Mouse (Mus musculus) urinary bladder, postnatal 36 days (tissue): Measurements from ENCODE around the gene Dlg2.

Source experiments
- DNase-seq, 2 experiments: peaks; one replicate each; pipeline ENCODE4 v3.0.0; 2022; ENCODE audit warnings: low spot score in 2 of 2, mixed read lengths in 1 of 2

The Dlg2 gene

DNA sequence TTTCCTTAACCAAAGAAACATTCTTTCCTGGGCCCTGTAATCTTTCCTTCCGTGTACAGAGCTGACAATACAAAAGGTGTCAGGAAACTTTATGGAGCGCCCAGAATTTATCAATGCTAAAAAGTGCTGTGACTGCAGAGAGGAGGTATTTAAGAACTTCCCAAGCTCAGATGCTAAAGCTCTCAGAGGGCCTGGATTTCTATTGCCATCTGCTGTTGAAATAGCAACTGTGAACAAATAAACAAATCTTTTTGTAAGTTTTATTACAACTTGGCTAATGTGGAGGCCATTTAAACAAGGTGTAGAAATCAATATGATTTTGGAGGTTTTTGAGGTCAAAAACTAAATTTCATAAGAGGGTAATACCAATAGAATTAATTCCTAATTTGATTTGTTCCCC is 1570.8 kb downstream of the Dlg2 start:
- no peak for DNase-seq

DNA sequence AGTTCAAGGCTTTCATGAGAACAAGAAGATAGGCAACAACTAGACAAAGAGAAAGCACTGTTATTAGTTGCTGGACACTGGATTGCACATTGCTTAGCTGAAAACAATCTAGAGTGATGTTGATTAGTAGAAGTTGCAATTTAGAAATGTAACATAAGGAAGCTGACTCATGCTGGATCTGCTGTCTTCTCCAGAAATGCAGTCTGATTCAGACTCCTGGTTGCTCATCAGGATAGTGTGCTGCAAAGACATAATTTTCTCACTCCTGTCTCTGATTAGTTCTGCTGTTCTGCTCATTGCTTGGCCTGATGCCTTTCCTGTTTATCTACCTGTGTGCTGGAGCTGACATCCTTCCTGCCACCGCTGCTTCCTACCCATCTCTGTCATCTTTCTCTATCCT is 1572.4 kb downstream of the Dlg2 start:
- DNase-seq: no peak

DNA sequence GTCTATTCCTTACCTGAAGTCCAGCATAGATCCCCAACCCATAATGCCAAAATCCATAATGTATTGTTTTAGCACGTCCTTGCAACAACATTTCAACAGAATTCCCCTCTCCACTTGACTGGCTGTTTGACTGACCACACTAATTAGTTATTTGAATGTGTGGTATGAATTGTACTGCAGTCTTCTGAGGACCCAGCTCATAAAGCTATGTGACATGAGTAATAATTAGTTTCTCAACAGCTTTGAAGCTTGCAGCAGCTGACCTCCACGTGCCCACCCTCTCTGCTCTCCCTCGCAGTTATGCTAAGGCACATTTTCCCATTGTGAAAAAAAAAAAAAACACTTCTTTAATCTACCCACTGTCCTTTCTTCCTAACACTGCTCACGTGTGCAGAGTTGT is 1590.4 kb downstream of the Dlg2 start:
- DNase-seq: no peak

DNA sequence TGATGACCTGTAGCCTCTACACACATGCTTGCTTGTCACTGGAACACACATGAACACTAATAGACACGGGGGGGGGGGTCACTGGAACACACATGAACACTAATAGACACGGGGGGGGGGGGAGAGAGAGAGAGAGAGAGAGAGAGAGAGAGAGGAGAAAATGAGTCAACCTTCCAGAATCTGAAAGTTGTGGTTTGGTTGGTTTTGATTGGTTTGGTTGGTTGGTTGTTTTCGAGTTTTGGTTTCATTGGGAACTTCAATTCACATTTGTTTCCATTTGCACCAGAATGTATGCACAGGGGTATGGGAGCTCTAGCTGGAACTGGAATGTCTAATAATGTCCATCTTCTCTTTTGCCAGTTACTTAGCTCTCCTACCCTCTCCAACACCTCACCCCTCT is 1611.0 kb downstream of the Dlg2 start:
- DNase-seq: no peak

GRCm38 (mm10) chr7:92093860-92094259 is 1617.4 kb downstream of the Dlg2 start:
- DNase-seq: peak; percentile 16 to 33

- no peak for DNase-seq
These were observed 1618.7 kb downstream of the Dlg2 start for GRCm38 (mm10) chr7:92095198-92095597.

- no peak for DNase-seq
These were observed 1624.4 kb downstream of the Dlg2 start for GRCm38 (mm10) chr7:92100847-92101246.

DNA sequence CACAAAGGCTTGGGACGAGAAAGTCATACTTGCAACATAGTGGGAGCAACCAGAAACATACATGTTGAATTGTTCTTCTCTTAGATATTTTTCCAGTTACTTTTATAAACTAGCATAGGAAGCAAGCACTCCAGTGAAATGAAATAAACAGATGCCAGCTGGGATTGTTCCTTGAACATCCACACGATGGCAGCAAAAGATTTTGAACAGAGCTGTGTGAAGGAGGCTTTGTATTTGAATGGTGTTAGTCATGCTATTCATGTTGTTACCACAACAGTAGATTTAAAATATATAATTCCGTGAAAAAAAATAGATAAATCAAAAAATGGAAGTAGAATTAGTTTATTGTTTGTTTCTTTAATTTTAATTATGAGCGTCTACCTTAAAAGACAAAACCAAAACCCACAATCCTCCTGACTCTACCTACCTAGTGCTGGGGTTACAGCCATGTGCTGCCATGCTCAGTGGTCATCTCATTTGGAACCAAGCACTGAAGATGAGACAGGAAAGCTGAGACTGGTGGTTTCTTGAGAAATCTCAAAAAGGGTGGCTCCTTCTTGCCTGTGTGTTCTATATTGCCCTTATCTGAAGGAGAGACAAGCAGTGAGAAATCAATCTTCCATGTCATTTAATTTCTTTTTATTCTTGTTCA is 1626.5 kb downstream of the Dlg2 start:
- DNase-seq: peak; percentile 24 to 33

- DNase-seq: no peak
These were observed 1629.0 kb downstream of the Dlg2 start for GRCm38 (mm10) chr7:92105477-92105876.

DNA sequence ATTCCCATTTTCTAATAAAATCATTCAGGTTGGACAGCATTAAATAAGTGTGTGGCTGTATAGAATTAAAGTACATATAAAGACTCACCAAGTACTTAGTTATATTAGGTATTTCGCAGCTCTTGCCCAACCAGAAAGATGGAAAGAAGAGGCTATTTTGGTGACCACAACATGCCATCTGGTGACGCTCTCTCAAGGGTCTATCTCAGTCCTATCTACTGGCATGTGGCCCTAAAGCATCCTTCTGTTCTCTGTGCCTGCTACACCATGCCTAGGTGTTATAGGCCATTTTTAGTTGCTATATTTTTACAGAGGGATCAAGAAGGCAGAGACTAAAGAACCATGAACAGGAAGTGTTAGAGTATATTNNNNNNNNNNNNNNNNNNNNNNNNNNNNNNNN is 1629.5 kb downstream of the Dlg2 start:
- no peak for DNase-seq

DNA sequence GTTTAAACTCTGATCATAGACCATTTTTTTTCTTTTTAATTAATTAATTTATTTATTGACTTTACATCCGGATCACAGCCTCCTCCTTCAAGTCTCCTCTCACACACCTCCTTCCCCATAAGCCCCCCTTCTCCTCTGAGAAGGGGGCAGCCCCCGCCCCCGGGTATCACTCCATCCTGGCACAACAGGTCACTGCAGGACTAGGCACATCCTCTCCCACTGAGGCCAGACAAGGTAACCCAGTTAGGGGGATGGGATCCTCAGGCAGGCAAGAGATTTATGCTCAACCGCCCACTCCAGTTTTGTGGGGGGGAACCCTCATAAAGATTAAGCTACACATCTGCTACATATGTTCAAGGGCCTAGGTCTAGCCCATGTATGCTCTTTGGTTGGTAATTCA is 1636.6 kb downstream of the Dlg2 start:
- no peak for DNase-seq

DNA sequence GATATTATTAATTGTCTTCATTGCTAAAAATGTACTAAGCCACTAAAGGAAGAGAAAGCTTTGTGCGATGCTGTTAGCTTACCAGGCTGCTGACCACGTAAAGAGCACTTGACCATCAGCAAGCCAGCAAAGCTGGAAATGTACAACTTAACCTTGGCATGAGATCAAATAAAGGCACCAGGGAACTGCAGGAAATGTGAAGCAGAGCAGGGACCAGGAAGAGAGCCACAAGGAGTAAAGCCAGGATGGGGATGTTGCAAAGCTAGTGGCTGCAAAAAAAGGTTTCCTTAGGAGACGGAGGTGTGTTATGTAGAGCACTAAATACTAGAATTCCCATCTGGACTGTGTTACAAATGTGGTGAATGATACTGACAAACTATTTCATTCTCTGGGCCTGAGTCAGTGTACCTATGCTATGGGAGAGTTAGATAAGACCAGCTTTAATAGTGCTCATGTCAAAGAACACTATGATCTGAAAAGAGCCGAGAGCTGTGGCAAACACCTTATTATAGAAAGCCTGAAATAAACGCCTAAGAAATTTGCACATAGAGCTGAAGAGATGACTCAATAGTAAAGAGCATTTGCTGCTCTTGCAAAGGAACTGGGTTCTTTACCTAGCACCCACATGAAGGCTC is 1638.9 kb downstream of the Dlg2 start:
- DNase-seq: no peak

DNA sequence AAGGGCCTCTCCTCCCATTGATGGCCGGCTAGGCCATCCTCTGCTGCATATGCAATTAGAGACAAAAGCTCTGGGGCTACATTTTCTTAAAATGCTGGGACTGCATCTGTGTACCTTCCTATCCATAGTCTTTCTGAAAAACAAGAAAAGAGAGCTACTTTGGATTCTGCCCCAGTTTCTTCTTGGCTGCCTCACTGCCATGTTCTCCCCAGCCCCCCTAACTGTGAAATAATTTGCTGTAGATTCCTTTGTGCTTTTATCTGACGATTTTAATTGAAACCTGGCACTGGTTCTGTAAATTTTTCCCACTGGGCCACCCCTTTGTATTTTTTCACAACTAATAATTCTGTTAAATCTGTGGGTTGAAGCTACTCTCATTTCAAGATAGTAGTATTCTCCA is 1646.8 kb downstream of the Dlg2 start:
- DNase-seq: no peak

DNA sequence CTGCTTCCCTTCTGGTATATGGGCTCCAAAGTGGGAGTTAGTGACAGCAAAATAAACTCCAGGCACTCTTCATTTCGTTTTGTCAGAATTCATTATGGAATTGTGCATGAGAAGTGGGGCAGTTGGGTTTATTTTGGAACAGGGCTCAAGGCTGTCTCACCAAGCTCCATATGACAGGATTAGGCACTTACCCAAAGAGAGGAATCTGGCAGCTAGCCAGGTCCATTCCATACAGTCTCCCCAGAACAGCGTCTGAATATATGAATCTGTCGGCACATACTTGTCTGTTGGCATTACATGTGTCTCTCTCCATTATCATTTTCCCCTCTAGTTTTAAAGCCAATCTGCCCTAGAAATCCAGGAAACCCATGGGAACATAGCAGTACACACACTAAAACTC is 1649.4 kb downstream of the Dlg2 start:
- DNase-seq: no peak

- no peak for DNase-seq
These were observed 1657.8 kb downstream of the Dlg2 start for GRCm38 (mm10) chr7:92134301-92134700.

- DNase-seq: no peak
These were observed 1659.2 kb downstream of the Dlg2 start for GRCm38 (mm10) chr7:92135624-92136023.

DNA sequence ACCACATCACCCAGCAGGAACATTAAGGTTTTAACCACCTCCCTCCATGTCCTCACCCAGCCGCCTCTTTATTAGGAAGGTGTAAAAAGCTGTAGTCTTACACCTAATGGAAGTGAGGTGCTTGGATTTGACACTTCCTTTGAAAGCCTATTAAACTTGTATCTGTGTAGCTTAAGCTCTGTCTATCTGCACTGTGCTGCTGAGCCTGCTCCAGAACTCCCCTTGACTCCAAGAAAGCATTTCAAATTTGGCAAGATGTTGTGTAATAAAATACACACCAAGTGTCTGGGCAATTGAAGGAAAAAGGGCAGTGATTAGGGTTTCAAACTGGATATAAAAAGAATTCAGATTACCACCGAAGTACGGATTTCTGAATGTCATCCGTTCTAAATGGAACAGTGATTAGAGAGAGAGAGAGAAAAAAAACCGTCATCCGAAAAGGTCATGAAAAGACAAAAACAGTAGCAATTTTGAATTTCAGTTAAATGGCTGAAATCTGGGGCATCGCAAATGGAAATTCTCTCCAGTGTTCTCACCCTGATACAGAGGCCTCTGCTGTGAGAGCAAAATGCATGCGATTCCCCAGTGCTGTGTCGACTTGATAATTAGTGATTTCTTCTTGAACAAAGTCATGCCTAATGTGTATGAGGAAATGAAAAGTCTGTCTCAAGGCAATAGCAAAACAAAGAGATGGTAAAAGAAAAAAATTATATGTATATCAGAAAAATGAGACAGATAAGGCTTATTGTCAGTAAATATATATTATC is 1663.8 kb downstream of the Dlg2 start:
- no peak for DNase-seq

- no peak for DNase-seq
These were observed 1671.0 kb downstream of the Dlg2 start for GRCm38 (mm10) chr7:92147499-92147898.

DNA sequence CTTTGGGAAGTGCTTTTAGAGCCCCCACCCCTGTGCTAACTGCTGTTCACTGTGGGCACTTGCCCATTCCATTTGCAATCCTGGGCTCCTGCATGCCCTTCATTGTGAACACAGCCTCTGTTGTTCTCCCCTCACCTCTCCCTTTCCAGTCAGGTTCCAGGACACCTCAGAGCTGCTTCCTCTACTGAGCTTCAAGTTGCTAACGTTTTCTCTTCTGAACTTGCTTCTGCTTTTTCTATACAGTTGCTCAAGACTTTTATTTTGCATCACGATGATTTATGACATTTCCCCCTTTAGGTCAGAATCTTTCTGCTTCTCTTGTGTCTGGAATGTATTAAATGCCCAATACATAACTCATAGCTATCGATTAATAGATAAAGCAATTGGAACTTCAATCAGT is 1674.3 kb downstream of the Dlg2 start:
- no peak for DNase-seq

- DNase-seq: no peak
These were observed 1678.1 kb downstream of the Dlg2 start for GRCm38 (mm10) chr7:92154603-92155002.

DNA sequence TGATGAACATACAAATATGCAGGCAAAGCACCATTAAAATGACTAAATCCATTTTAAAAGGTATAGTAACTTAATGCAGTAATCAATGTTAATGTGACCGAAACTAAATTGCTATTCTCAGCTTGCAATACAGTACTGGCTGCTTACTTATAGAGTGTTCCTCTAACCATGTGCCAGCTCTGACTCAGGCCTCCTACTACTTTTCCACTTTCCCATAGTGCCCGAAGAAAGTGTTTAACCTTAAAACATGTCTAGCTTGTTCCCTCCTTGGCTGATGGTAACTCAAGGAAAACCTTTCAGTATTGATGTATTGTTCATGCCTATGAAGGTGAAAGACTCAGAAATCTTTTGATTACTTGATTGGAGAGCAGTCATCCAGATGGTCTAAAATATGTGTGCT is 1686.7 kb downstream of the Dlg2 start:
- DNase-seq: no peak

DNA sequence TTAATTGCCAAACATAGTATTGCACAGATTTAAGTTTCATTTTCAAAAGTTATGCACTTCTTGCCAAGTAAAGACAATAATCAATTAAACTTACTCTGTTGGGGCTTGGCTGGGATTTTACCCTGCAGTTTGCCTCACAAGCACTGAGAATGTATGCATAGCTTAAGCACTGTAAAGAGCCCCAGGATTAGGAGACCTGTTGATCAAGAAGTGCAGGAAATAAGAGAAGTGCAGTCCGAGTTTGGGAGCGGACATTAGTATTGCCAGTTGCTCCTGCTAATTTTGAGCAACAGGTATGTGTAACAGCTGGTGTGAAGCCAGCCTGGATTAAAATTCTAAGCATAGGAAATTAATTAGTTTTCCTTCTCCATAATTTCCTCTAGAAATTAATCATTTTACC is 1687.8 kb downstream of the Dlg2 start:
- DNase-seq: no peak

DNA sequence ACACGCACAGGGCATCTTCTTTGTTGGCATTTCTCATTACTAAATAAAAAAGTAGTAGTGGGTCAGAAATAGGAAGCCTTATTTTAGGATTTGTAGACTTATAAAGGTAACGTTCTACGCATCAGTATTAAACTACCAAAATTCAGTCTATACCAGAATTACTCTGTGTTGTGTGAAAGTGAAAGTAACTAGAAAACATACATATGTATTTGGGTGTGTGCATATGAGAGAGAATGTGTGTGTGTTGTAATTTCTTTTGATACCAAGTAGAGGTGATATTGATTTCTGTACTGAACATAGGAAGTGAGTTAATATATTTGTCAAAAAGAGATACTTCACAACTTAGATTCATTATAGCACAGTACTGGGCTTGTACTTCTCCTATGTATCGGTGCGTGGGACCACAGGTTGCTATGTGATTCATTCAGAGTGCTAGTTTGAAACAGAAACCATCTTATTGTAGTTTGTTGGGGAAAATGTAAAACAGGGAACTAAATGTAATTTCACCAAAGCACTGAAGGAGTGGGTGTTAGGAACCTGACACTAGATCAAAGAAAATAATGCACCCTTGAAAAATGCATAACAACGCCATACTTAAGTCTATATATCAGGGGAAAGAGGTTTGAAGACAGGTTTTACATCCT is 1688.5 kb downstream of the Dlg2 start:
- no peak for DNase-seq
